Mouse (Mus musculus) ES-Bruce4 (cell line): ENCODE measurements around the gene Med1.

Experiments used
- CTCF ChIP-seq: IDR thresholded peaks from one replicate; pipeline ENCODE4 v1.8.1; 2011; ENCODE audit warnings: low read depth, low read length
- EP300 ChIP-seq: IDR thresholded peaks from 2 replicates; pipeline ENCODE4 v1.6.1; 2011; ENCODE audit warnings: low read depth, low read length; ENCODE audit not compliant: insufficient read depth
- POLR2A ChIP-seq: IDR thresholded peaks from one replicate; pipeline ENCODE4 v1.8.1; 2011; ENCODE audit warnings: low read length; ENCODE audit not compliant: insufficient read depth

GRCm38 (mm10) chr11:98203931-98204421 lies 10.9 kb upstream of the Med1 start:
- no peak for TF ChIP-seq EP300
- TF ChIP-seq CTCF: no peak
- no peak for TF ChIP-seq POLR2A
